Mouse (Mus musculus): ENCODE data around the gene Sik1. TPM values are rescaled to one million over a fixed set of nuclear protein-coding genes. Genes with fewer than 3 reads are reported as not detected.

The Sik1 gene
- total and polyA plus RNA-seq, 3 experiments: 17.1 to 56.9 (median 36.7) TPM

DNA sequence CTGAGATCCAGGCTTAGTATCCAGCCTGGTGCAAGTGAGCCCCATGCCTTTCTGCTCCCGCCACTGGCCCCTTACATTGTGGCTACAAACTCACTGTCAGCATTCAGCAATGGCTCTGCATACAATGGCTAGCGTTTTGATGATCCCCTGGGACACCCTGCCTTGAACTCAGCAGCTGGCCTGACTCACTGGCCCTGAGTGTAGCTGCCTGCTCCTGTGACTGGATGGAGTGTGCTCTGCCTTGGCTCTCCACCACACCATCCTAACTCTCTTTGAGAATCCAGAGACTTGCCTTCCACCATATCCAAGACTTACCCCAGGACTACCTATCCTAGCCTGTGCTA, 19.4 kb downstream of the Sik1 start:
- H3K79me2 ChIP-seq (replicated peaks; ENCODE audit: control insufficient read depth, extremely low read depth, insufficient read depth, poor library complexity, severe bottlenecking): no peaks in the 10 kb centered on the region
- H3K27me3 ChIP-seq (replicated peaks): no peaks in the 10 kb centered on the region
- dilution Hi-C loops (cut with MboI; ENCODE audit: extremely low pct_ligation_motif_present, extremely low pct_unique_long_range_greater_than_20kb, low sequenced_read_pairs) (no loop called here), in situ Hi-C loops (cut with MboI; ENCODE audit: low pct_ligation_motif_present, low pct_unique_long_range_greater_than_20kb, low sequenced_read_pairs) (loop anchor here (5.0 kb wide), 1 partner anchor 144 kb away; no protein-coding TSS in a partner anchor)
- DNase-seq (ENCODE audit: extremely low read depth): no peak
- H3K9ac ChIP-seq (ENCODE audit: insufficient read depth, low read depth): peak overlapping the region; percentile 12; the same call in 1 of the 2 replicates
- peak overlapping the region in 1 of 3 experiments; percentile 5 for H3K4me3 ChIP-seq (replicated peaks in 1 of 3; ENCODE audit: low read depth in 2 of 3, low read length in 2 of 3, poor library complexity in 1 of 3)
- peak overlapping the region; percentile 99 for H3K27ac ChIP-seq (ENCODE audit: insufficient read depth, low read depth)
- 0 out of 2 replicates have a peak overlapping the region, but pooled peaks have one; percentile 4 for H3K4me2 ChIP-seq (ENCODE audit: insufficient read depth, low read depth, poor library complexity, severe bottlenecking)
- H3K4me1 ChIP-seq (ENCODE audit: control insufficient read depth in 1 of 2, insufficient read depth in 2 of 2): peaks cover 72 to 98% of the 10 kb centered on the region in 2 experiments
- H3K36me3 ChIP-seq (replicated peaks in 1 of 2; ENCODE audit: control insufficient read depth in 1 of 2, insufficient read depth in 1 of 2, low read length in 1 of 2): no peaks in the 10 kb centered on the region
- H3K9me3 ChIP-seq (replicated peaks; ENCODE audit: low read length): no peaks in the 10 kb centered on the region
- TF ChIP-seq MYC (IDR thresholded peaks at IDR 0.05; ENCODE audit: low read depth, low read length): no peak
- peak; percentile 42; the same call in 1 of the 2 replicates for TF ChIP-seq MEF2A (IDR thresholded peaks at IDR 0.05; ENCODE audit: borderline replicate concordance, low read depth, low read length)

DNA sequence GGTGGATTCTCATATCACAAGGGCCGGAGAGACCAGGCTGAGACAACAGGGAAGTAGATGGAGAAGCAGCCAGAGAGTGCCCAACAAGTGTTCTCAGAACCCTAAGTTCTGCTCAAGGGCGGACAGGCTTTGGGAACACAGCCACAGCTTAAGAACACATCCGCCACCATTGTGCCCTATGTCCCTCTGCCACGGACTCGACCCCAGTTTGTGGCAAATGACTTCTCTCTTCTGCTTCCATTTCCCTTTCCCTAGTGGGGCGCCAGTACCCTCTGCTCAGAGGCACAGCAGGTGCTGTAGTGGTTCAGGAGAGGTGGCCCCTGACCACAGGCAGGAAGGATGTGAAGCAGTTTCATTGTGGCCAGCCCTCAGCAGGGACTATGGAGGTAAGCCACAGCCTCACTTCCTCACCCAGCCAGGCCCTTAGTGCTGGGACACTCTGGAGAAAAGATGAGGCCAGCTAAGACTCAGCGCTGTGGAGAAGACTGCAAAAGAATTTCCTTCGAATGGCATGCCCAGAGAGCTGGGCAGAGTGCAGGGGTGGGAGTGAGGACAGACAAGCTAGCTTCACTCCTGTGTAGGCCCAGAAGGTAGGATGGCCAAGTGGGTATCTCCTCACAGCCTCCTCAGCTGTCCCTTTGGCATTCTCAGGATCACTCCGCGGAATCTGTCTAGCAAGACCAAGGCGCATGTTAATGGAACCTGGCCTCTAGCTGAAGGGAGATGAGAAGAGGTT, 19.9 kb downstream of the Sik1 start:
- no peaks in the 10 kb centered on the region for H3K27me3 ChIP-seq (replicated peaks)
- H3K9ac ChIP-seq (ENCODE audit: insufficient read depth, low read depth): peak overlapping the region; percentile 71
- H3K4me2 ChIP-seq (ENCODE audit: insufficient read depth, low read depth, poor library complexity, severe bottlenecking): peak overlapping the region; percentile 4; the same call in 1 of the 2 replicates
- TF ChIP-seq RAD21 (IDR thresholded peaks at IDR 0.05; ENCODE audit: low read depth, low read length) (no peak; the same call in none of the 2 replicates), ZC3H11A (IDR thresholded peaks at IDR 0.05; ENCODE audit: low read depth, low read length) (0 out of 2 replicates have a peak, but pooled peaks have one; percentile 11), JUN (IDR thresholded peaks at IDR 0.05; ENCODE audit: insufficient read depth, low read depth, low read length) (peak; percentile 34; the same call in 1 of the 2 replicates), MYC (IDR thresholded peaks at IDR 0.05; ENCODE audit: low read depth, low read length) (peak; percentile 59; the same call in 1 of the 2 replicates), EP300 (IDR thresholded peaks at IDR 0.05; ENCODE audit: low read length) (peak; percentile 97), USF1 (IDR thresholded peaks at IDR 0.05; ENCODE audit: low read depth, low read length) (no peak), HCFC1 (IDR thresholded peaks at IDR 0.05; ENCODE audit: low read depth, low read length) (peak; percentile 21; the same call in 1 of the 2 replicates), ZKSCAN1 (IDR thresholded peaks at IDR 0.05; ENCODE audit: borderline replicate concordance, low read depth, low read length) (no peak), MAZ (IDR thresholded peaks at IDR 0.05; ENCODE audit: low read depth, low read length) (peak; percentile 88), CHD2 (IDR thresholded peaks at IDR 0.05; ENCODE audit: low read length) (peak; percentile 93), TBP (conservative IDR thresholded peaks at IDR 0.05; ENCODE audit: low read depth, low read length) (0 out of 2 replicates have a peak, but pooled peaks have one; percentile 18), JUND (conservative IDR thresholded peaks at IDR 0.05; ENCODE audit: low read depth, low read length) (no peak), RCOR1 (conservative IDR thresholded peaks at IDR 0.05; ENCODE audit: low read depth, low read length) (peak; percentile 95), ZNF384 (IDR thresholded peaks at IDR 0.05; ENCODE audit: low read depth, low read length) (no peak), NRF1 (IDR thresholded peaks at IDR 0.05; ENCODE audit: low read depth, low read length) (peak; percentile 36; the same call in 1 of the 2 replicates), SIN3A (IDR thresholded peaks at IDR 0.05; ENCODE audit: low read length) (peak; percentile 80), POLR2AphosphoS2 (IDR thresholded peaks at IDR 0.05; ENCODE audit: low read depth, low read length) (no peak), MAX (IDR thresholded peaks at IDR 0.05; ENCODE audit: low read length) (peak; percentile 77), E2F4 (IDR thresholded peaks at IDR 0.05; ENCODE audit: insufficient replicate concordance, low read depth, low read length) (no peak), POLR2A (IDR thresholded peaks at IDR 0.05; ENCODE audit: low read depth, low read length) (peak; percentile 49), ZMIZ1 (IDR thresholded peaks at IDR 0.05; ENCODE audit: low read depth, low read length) (no peak), CTCF (conservative IDR thresholded peaks at IDR 0.05 in 1 of 2, IDR thresholded peaks at IDR 0.05 in 1 of 2; ENCODE audit: low read depth in 2 of 2, low read length in 2 of 2) (no peak), CHD1 (IDR thresholded peaks at IDR 0.05; ENCODE audit: low read depth, low read length) (no peak; the same call in 1 of the 2 replicates), KAT2A (IDR thresholded peaks at IDR 0.05; ENCODE audit: insufficient replicate concordance, low read length) (no peak), SMC3 (IDR thresholded peaks at IDR 0.05; ENCODE audit: low read depth, low read length) (peak; percentile 35), BHLHE40 (IDR thresholded peaks at IDR 0.05; ENCODE audit: low read depth, low read length) (peak; percentile 93), IRF4 (IDR thresholded peaks at IDR 0.05; ENCODE audit: low read depth, low read length) (peak; percentile 87; the same call in 1 of the 2 replicates), TCF12 (IDR thresholded peaks at IDR 0.05; ENCODE audit: low read depth, low read length) (peak; percentile 99), ETS1 (conservative IDR thresholded peaks at IDR 0.05; ENCODE audit: low read depth, low read length) (peak; percentile 87), MEF2A (IDR thresholded peaks at IDR 0.05; ENCODE audit: borderline replicate concordance, low read depth, low read length) (peak; percentile 69; the same call in 1 of the 2 replicates)

More for the DNA sequence above, 19.9 kb downstream of the Sik1 start:
- H3K4me3 ChIP-seq (replicated peaks in 1 of 3; ENCODE audit: low read depth in 2 of 3, low read length in 2 of 3, poor library complexity in 1 of 3): peak overlapping the region in 1 of 3 experiments; percentile 25
- H3K79me2 ChIP-seq (replicated peaks; ENCODE audit: control insufficient read depth, extremely low read depth, insufficient read depth, poor library complexity, severe bottlenecking): no peaks in the 10 kb centered on the region
- H3K36me3 ChIP-seq (replicated peaks in 1 of 2; ENCODE audit: control insufficient read depth in 1 of 2, insufficient read depth in 1 of 2, low read length in 1 of 2): no peaks in the 10 kb centered on the region
- no peaks in the 10 kb centered on the region for H3K9me3 ChIP-seq (replicated peaks; ENCODE audit: low read length)
- dilution Hi-C loops (cut with MboI; ENCODE audit: extremely low pct_ligation_motif_present, extremely low pct_unique_long_range_greater_than_20kb, low sequenced_read_pairs): no loop called here
- peak overlapping the region; percentile 99 for H3K27ac ChIP-seq (ENCODE audit: insufficient read depth, low read depth)
- in situ Hi-C loops (cut with MboI; ENCODE audit: low pct_ligation_motif_present, low pct_unique_long_range_greater_than_20kb, low sequenced_read_pairs): loop anchor here (5.0 kb wide), 1 partner anchor 143 kb away; no protein-coding TSS in a partner anchor
- DNase-seq (ENCODE audit: extremely low read depth): peak; percentile 82
- peaks cover 74 to 98% of the 10 kb centered on the region in 2 experiments for H3K4me1 ChIP-seq (ENCODE audit: control insufficient read depth in 1 of 2, insufficient read depth in 2 of 2)

Measured in CH12.LX (cell line).